Mouse (Mus musculus): ENCODE data around the gene Pawr.

The Pawr gene

GRCm38 (mm10) chr10:108443931-108444876 lies 112.3 kb downstream of the Pawr start:
- DNase-seq (ENCODE audit: low spot score), result no peak

DNA sequence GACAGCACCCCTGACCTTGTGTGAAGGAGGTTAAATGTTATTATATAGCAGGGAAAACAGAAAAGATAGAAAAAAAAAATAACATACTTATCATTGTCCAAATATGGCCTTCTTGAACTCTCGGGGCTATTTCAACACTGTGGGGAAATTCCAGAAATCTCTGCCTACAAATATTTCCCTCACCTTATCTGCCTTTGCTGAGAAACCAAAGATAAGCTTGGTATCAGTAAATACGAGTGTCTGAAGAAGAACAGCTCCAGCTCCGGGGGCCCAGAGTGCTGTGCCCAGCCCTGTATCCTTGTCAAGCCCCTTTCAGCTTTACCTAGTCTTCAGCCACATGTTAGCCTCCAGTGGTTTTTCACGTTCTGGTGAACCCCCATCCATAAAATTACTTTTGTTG lies 113.2 kb downstream of the Pawr start:
- no peak for DNase-seq (ENCODE audit: low spot score)

DNA sequence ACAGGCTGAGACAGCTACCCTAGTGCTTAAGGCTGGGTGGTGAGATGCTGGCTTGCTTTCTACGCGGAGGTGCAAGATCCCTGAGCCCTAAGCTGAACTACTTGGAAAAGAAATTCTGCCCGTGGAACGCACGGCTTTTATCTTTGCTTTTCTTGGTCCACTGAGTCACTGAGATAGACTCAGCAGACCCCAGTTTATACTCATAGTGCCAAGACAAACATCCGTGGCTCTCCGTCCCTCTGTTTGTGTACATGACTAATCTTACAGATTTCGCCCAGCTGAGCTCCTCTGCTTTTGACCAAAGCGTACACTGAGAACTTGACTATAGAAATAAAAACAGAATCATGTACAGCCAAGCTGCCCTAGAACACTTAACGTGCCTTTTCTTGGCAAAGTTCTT lies 113.7 kb downstream of the Pawr start:
- no peak for DNase-seq (ENCODE audit: low spot score)

DNA sequence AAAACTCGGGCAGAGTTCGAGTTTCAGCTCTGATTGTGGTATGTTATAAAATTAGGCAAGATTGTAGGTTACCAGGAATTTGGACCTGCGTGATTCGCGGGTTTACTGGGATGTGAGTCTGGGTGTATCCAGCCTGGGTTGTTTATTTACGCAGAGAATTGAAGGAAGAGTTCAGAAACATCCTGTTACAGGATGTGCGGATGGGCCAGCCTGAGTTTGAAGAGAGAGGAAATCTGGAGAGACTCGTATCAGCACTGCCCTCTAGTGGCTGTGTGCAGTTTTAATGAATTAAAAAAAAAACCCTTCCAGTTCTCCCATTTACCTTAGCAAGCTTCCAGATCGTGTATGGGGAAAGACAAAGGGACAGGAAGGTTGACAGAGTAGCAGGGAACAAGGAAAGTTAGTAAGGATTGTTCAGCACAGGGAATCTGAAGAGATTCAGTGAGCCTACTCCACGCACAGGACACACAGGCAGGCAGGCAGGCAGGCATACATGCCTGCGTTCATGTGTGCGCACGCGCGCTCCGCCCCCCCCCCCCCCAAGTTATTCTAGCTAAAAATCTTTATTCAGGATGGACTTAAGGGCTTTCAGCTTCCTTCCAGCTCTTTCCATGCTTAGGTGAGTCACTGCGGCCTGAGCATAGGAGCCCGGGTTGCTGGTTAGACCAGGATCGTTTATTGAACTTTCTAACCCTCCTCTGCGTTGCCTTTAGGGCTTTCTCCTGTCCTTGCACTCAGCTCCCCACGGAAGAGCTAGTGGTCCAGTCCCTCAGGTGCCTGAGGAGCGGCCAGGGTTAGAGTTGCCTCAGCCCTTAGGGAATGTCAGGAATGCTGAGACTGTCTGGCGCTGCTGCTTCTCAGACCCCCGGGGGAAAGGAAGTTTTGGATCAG lies 114.4 kb downstream of the Pawr start:
- no peak for DNase-seq (ENCODE audit: low spot score)

DNA sequence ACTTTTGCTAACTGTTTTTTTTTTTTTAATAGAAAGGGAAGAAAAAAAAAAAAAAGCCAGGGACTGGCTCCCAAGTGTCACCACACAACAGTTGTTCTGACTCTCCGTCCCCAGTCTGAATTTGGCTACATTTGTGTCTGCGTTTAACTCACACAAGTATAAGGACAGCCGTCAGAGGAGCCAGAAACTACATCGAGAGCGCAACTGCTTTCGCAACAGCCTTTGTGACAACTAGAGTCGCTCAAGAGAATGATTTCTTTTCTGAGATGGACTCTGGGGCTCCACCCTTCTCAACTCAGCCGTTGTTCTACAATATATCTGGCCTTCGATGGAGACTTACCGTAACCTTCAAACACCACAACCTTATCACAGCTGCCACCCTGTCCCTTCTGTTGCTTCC lies 115.3 kb downstream of the Pawr start:
- no peak for DNase-seq (ENCODE audit: low spot score)

DNA sequence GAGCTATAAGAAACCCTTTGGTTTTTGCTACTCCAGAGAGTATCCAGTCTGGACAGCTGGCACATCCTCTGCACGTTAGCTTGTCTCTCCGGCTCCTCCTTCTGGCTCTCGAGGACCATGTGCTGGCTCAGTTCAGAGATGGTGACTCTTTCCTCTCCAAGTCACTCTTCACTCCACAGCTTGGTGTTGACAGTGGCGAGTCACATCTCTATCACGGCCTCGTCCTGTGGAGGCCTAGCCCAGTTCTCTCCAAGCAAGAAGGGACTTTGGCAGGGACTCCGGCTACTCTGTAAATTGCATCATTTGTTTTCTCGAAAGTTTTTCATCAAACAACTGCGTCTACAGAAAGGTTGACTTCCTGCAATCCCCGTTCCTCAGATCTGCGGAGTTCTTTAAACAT lies 116.5 kb downstream of the Pawr start:
- DNase-seq (ENCODE audit: low spot score), result no peak

DNA sequence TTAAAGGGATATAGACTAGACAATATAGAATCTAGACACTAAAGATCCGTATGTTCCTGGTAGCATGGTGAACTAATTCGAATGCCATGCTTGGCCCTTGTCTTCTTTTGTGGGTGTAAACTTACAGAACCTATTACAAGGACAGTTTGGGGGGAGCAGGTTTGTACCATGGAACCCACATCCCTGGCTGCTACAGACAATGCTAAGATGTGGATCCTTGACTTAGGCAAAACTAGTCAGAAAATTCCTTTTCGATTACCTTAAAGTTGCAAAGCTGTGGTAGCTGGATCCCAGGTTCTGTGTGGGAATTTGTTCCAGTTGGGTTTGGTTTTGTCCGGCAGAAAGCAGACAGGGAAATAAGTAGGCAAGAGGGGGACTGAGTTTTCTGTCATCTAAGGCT lies 118.5 kb downstream of the Pawr start:
- no peak for DNase-seq (ENCODE audit: low spot score)

- no peak for DNase-seq (ENCODE audit: low spot score)
Observed at GRCm38 (mm10) chr10:108451516-108451915, 119.6 kb downstream of the Pawr start.

DNA sequence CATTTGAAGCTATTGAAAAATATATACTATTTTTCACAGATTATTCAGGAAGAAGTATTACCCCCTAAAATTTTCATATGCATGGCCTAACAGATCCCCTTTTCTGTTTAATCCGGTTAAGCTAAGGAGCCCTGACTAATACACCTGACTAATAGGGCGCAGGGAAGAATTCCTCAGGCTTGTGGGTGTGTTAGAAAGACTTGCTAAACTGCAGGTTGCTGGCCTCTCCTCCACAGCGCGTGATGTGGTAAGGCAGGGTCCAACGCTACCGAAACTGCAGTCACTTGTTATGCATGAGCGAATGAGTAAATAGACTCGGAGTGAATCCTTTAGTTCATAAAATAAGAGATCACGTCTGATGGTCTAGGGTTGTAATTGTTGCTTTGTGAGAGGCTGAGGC lies 120.5 kb downstream of the Pawr start:
- DNase-seq (ENCODE audit: low spot score), result no peak

DNA sequence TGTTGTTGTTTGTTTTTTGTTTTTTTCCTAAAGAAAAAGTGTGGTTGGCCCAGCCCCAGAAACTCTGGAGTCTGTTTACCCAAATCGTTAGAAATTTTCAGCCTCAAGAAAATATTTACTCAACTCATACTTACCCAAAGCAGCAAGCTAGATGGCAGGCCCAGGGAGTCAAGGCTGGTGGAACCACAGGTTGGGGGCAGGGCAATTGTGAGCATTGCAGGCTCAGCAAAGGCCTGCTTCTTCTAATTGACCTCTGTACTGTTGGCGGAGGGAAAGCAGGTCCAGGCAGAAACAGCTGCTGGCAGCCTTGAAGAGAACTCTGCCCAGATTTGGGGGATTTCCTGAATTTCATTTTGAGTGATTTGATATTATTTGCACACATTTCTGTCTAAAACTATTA lies 121.6 kb downstream of the Pawr start:
- DNase-seq (ENCODE audit: low spot score), result no peak

DNA sequence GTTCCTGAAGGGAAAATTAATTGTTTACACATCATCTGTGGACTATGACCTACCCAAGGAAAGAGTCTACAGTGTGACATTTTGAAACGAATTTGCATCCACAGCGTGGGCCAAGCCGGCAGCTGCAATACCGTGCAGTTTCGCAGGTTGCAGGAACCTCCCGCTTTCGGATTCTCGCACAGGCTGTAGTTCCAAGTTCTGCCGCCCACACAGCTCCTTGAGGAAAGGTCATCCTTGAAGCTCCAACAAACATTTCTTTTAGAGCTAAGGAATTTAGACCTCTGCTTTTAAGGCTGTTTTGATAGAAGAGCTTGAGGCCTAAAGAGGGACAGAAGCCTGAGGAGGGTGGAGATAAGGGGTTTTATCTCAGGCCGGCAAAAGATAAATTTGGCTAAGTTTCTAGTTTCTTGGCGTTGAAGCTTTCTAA lies 122.8 kb downstream of the Pawr start:
- no peak for DNase-seq (ENCODE audit: low spot score)

- DNase-seq (ENCODE audit: low spot score), result no peak
Observed at GRCm38 (mm10) chr10:108455204-108455603, 123.3 kb downstream of the Pawr start.

DNA sequence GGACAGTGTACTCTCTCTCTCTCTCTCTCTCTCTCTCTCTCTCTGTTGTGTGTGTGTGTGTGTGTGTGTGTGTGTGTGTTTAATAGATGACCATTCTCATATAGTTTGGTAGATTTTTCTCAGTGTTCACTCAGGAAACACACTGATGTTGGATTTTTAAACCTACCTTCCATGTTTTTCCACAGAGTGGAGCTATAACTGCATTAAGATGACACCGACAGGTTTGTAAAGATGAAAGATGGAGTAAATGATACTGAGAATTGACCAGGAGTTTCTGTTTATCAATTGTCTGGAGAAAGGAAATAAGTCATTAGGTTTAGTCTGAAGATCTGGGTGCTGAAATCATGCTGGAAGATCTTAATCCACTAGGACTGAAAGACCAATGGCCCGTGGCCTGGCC lies 124.0 kb downstream of the Pawr start:
- no peak for DNase-seq (ENCODE audit: low spot score)

DNA sequence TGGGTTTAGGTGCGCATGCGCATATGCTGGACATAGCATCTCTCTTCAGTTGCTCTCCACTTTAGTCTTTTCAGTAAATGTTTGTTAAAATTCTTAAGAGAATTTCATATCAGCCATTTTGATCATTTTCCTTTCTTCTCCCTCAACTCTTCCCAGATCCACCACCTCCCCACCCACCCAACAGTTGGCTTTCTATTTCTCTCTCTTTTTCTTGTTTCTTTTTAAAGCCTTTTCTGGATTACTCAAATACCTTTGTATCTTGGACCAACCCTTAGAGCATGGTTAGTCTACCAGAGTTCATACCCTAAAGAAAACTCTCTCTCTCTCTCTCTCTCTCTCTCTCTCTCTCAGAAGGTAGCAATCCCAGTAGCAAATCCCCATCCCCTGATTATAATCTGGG lies 125.1 kb downstream of the Pawr start:
- DNase-seq (ENCODE audit: low spot score), result no peak

DNA sequence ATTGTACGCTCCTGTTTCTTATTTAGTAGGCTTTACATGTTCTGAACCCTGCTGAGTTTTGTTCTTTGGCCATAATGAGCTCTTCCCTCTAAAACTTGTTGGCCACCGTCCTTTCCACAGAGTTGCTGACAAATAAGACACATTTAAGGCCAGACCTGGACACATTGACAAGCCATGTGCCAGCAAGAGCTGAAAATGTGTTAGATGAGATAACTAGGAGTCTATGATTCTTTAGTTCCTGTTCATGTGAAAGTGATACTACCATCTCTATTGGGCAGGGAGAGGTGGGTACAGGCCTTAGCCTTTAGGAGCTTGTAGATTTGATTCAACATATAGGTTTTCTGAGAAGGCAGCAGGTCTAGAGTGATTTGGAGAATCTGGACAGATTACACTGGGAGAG lies 129.9 kb downstream of the Pawr start:
- DNase-seq (ENCODE audit: low spot score), result no peak

Measured in spleen, adult 12 weeks (tissue).